Mouse (Mus musculus): ENCODE measurements around the gene Nrxn3.

DNA sequence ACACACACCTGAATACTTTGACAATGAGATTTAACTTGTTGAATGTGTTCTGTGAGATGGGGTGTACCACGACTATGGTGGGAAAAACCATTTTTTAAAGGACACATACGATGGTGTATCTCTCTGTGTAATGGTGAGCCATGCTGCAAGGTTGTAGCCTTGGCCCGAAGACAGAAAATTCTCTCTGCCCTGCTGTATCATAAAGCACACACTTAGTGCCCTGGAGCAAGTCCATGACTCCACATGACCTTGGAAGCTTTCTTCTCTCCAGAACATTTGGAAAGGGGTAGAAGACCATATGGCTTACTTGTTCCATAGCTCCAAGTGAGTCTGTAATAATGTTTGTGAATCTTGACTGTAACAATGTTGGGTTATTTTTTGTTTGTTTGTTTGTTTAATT lies 1609.8 kb downstream of the Nrxn3 start:
- TF ChIP-seq GATA1 (IDR thresholded peaks at IDR 0.05; ENCODE audit: borderline replicate concordance, low read length) (no peak), FLI1 (IDR thresholded peaks at IDR 0.05; ENCODE audit: low read length) (no peak)
